Mouse (Mus musculus): ENCODE measurements around the gene Gprin1.

- TF ChIP-seq CTCF (IDR thresholded peaks at IDR 0.05; ENCODE audit: borderline replicate concordance, insufficient read depth, low read depth, low read length) (no peak), POLR2A (IDR thresholded peaks at IDR 0.05; ENCODE audit: borderline replicate concordance, insufficient read depth, low read length) (no peak)
Measured at GRCm38 (mm10) chr13:54755201-54755830, 5.6 kb upstream of the Gprin1 start.
